Mouse (Mus musculus) small intestine, adult 2 months (tissue): ENCODE results near the gene Gm3045.

Source experiments
- CTCF ChIP-seq: fragments of 200-500 bp; IDR thresholded peaks from 2 replicates; pipeline ENCODE4 v1.5.1; 2012; ENCODE audit warnings: low read depth, mild to moderate bottlenecking, control low read depth, inconsistent platforms, low read length, moderate library complexity, mixed read lengths; ENCODE audit not compliant: insufficient replicate concordance, insufficient read length; ENCODE audit errors: extremely low read depth
- POLR2A ChIP-seq: fragments of 200-500 bp; IDR thresholded peaks from 2 replicates; pipeline ENCODE4 v1.6.1; 2012; ENCODE audit warnings: low read depth, mild to moderate bottlenecking, control low read depth, inconsistent platforms, low read length, moderate library complexity

- TF ChIP-seq CTCF, result no peak
- no peak for TF ChIP-seq POLR2A
These were observed 7.9 kb downstream of the Gm3045 start for GRCm38 (mm10) chr13:56434311-56434751.
